Mouse (Mus musculus) Muller cell, postnatal 12 days (primary cell): ENCODE data around the gene Fam193a.

ENCODE experiments used
- DNase-seq: peaks from one replicate; pipeline ENCODE4 v3.0.0-alpha.2; 2015; ENCODE audit errors: inconsistent ontology term

The Fam193a gene

GRCm38 (mm10) chr5:34520458-34521209 is 150.9 kb downstream of the Fam193a start:
- no peak for DNase-seq

- no peak for DNase-seq
These were observed 151.6 kb downstream of the Fam193a start for GRCm38 (mm10) chr5:34521337-34521736.

GRCm38 (mm10) chr5:34523958-34524485 is 154.3 kb downstream of the Fam193a start:
- DNase-seq = no peak

- DNase-seq = no peak
These were observed 154.8 kb downstream of the Fam193a start for GRCm38 (mm10) chr5:34524511-34524910.

- DNase-seq = peak; percentile 97
These were observed 156.1 kb downstream of the Fam193a start, which contains the start of gene Sh3bp2 for GRCm38 (mm10) chr5:34525663-34526476. Gene Sh3bp2 (plus strand): TSS chr5:34525838.

GRCm38 (mm10) chr5:34526477-34526775 is 156.7 kb downstream of the Fam193a start:
- DNase-seq = no peak

GRCm38 (mm10) chr5:34527352-34527751 is 157.6 kb downstream of the Fam193a start:
- DNase-seq = no peak

GRCm38 (mm10) chr5:34528724-34529123 is 159.0 kb downstream of the Fam193a start:
- DNase-seq = no peak

GRCm38 (mm10) chr5:34530116-34530515 is 160.4 kb downstream of the Fam193a start:
- DNase-seq = peak; percentile 89

GRCm38 (mm10) chr5:34530687-34531086 is 161.0 kb downstream of the Fam193a start:
- no peak for DNase-seq

- DNase-seq = no peak
These were observed 163.3 kb downstream of the Fam193a start for GRCm38 (mm10) chr5:34533066-34533465.

GRCm38 (mm10) chr5:34533820-34534219 is 164.1 kb downstream of the Fam193a start:
- peak; percentile 94 for DNase-seq

- peak; percentile 88 for DNase-seq
These were observed 165.2 kb downstream of the Fam193a start for GRCm38 (mm10) chr5:34534776-34535581.

- DNase-seq = peak; percentile 62
These were observed 166.1 kb downstream of the Fam193a start for GRCm38 (mm10) chr5:34535831-34536230.
